Mouse (Mus musculus) testis, adult 2 months (tissue): ENCODE data around the gene Mdga1.

Source experiments
- CTCF ChIP-seq: fragments of 200-500 bp; IDR thresholded peaks from 2 replicates; pipeline ENCODE4 v1.5.1; 2012; ENCODE audit warnings: low read depth, mild to moderate bottlenecking, inconsistent platforms, low read length, moderate library complexity; ENCODE audit not compliant: control insufficient read depth, insufficient read depth, insufficient replicate concordance
- POLR2A ChIP-seq: fragments of 200-500 bp; IDR thresholded peaks from 2 replicates; pipeline ENCODE4 v1.6.1; 2012; ENCODE audit warnings: low read depth, mild to moderate bottlenecking, inconsistent platforms, low read length, moderate library complexity; ENCODE audit not compliant: control insufficient read depth

- TF ChIP-seq POLR2A (no peak), CTCF (no peak)
Measured at GRCm38 (mm10) chr17:29870316-29870715, 99.6 kb downstream of the Mdga1 start.
